Mouse (Mus musculus): ENCODE measurements around the gene Hpca. TPM values are rescaled to one million over a fixed set of nuclear protein-coding genes. Genes with fewer than 3 reads are reported as not detected.

The Hpca gene
- polyA plus RNA-seq, 1 experiment from 2014 or later, result 4.9 TPM

DNA sequence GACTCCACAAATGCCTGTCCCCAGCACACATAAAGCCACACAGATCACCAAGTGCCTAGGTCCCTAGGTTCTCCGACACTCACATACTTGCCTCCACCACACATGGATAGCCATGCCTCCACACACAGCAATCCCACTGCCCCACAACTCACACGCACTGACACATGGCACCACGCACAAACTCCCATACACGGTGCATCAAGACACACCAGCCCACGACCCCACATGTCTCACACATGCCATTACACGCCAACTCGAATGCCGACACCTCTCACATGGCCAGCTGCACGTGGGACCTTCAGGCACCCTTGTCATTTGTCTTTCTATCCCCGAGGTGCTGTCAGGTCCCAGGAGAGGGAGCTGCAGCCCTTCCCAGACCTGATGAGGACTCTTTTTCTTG is 2.1 kb downstream of the Hpca start:
- ATAC-seq (ENCODE audit: low read depth) (no peak), DNase-seq (ENCODE audit: low spot score) (no peak)
- Histone ChIP-seq H3K4me3 (ENCODE audit: low read depth, low read length) (no peak overlapping the region), H3K9me3 (ENCODE audit: control insufficient read depth, low read length) (no peaks in the 10 kb centered on the region), H3K9ac (ENCODE audit: low read depth, low read length) (no peak overlapping the region), H3K27ac (replicated peaks; ENCODE audit: low read depth, low read length) (no peak overlapping the region), H3K27me3 (replicated peaks; ENCODE audit: control insufficient read depth, insufficient read depth, low read length) (peaks cover 39% of the 10 kb centered on the region), H3K4me2 (ENCODE audit: low read depth, low read length) (no peak overlapping the region), H3K4me1 (ENCODE audit: control insufficient read depth, insufficient read depth, low read length) (peaks cover 10% of the 10 kb centered on the region; the same call in 1 of the 2 replicates), H3K36me3 (ENCODE audit: control insufficient read depth, insufficient read depth, low read length) (no peaks in the 10 kb centered on the region)
- WGBS, result 66% methylated on average over 10 of the region's 10 CpGs

DNA sequence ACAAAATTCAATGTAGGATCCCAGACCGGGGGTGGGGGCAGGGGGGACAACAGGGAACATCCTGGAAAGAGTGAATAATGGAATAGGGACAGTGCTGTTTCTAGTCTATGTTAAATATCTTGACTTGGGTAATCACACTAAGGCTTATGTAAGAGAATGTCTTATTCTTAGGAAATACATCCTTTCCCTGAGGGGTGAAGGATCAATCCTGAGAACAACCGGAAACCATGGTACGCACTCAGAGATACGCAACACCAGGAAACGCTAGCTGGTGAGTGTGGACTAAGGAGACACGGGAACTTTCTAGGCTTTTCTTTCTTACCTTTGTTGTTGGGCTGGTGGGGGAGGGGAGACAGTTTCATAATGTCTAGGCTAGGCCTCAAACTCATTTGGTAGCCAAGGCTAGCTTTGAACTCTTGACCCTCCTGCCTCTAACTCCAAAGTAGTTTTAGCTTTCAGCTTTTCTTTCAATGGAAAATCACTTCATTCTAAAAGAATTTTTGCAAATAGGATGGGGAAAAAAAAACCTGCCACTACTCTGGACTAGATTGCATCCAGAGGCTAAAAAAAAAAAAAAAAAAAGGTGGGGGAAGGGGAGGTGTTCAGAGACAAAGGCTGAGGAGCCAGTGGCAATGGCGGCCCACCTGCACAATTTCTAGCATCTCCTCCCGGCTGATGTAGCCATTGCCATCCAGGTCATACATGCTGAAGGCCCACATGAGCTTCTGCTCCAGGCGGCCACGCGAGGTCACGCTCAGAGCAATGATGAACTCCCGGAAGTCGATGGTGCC is 3.9 kb downstream of the Hpca start:
- WGBS, result 88% methylated on average over 14 of the region's 14 CpGs
- H3K4me1 ChIP-seq (ENCODE audit: control insufficient read depth, insufficient read depth, low read length), result peaks cover 10% of the 10 kb centered on the region; the same call in 1 of the 2 replicates
- H3K4me3 ChIP-seq (ENCODE audit: low read depth, low read length), result no peak overlapping the region
- H3K36me3 ChIP-seq (ENCODE audit: control insufficient read depth, insufficient read depth, low read length), result no peaks in the 10 kb centered on the region
- H3K4me2 ChIP-seq (ENCODE audit: low read depth, low read length), result no peak overlapping the region
- no peaks in the 10 kb centered on the region for H3K9me3 ChIP-seq (ENCODE audit: control insufficient read depth, low read length)
- no peak overlapping the region for H3K9ac ChIP-seq (ENCODE audit: low read depth, low read length)
- ATAC-seq (ENCODE audit: low read depth), result no peak
- H3K27ac ChIP-seq (replicated peaks; ENCODE audit: low read depth, low read length), result no peak overlapping the region
- peaks cover 26% of the 10 kb centered on the region for H3K27me3 ChIP-seq (replicated peaks; ENCODE audit: control insufficient read depth, insufficient read depth, low read length)
- no peak for DNase-seq (ENCODE audit: low spot score)

DNA sequence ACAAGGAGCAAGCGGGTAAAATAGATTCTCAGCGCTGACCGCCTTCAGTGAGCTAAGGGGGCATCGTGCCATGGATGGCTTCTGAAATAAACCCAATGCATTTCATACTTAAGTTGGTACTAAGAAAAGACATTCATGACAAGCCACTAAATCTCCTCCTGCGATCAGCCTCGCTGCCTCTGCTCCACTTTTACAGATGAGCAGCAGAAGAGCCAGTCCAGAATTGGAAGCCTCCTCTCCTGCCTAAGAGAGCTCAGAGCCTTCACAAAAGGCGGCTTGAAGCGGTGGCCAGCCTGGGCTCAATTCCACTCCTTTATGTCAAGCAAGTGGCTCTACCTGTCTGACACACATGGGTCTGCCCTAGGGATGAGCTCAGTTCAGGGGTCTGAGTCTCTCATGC is 5.1 kb downstream of the Hpca start:
- H3K9ac ChIP-seq (ENCODE audit: low read depth, low read length), result no peak overlapping the region
- ATAC-seq (ENCODE audit: low read depth), result no peak

DNA sequence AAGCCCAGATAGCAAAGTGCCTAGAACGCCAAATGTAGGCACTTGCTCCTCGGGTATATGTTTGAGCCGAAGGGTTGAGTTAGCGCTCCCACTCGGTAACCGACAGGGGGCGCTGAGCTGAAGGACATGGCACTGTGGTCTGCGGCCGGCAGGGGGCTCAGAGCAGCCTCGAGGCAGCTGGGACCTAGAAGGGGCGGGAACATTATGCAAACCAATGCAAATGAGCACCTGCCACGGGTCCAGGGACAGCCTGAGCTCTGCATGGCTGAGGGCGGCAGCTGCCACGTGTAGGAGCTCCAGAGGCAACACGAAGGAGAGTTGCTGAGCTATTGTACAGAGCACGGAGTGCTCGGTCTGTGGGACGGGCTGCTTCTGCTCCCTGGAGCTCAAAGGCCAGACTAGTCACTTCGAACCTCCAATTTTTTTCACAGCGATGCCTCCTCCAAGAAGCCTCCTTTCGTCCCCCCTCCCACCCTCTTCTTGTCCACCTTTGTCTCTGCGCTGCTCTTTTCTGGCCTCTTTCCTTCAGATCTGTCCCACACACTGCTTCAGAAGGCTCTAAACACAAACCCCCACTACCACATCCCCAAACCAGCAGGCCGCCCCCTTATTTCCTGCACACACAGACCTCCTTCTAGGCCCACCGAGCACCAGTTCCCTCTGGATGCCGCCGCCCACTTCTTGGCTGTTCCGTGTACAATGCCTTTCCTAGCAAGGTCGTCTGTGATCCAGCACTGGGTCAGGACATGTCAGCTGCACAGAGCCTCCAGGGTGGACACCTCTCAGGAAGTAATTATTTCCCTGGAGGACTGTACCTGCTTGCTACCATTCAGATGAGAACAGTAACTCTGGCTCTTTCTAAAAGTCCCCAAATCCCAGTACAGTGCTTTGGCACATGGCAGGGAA is 8.5 kb downstream of the Hpca start:
- 32% methylated on average over 28 of the region's 28 CpGs for WGBS
- peak; percentile 91 for DNase-seq (ENCODE audit: low spot score)
- no peaks in the 10 kb centered on the region for H3K36me3 ChIP-seq (ENCODE audit: control insufficient read depth, insufficient read depth, low read length)
- no peak overlapping the region for H3K4me3 ChIP-seq (ENCODE audit: low read depth, low read length)
- no peaks in the 10 kb centered on the region; the same call in 1 of the 2 replicates for H3K4me1 ChIP-seq (ENCODE audit: control insufficient read depth, insufficient read depth, low read length)
- no peaks in the 10 kb centered on the region; the same call in 1 of the 2 replicates for H3K27me3 ChIP-seq (replicated peaks; ENCODE audit: control insufficient read depth, insufficient read depth, low read length)
- no peak overlapping the region for H3K27ac ChIP-seq (replicated peaks; ENCODE audit: low read depth, low read length)
- H3K9me3 ChIP-seq (ENCODE audit: control insufficient read depth, low read length), result no peaks in the 10 kb centered on the region
- H3K9ac ChIP-seq (ENCODE audit: low read depth, low read length), result no peak overlapping the region
- peak; percentile 88 for ATAC-seq (ENCODE audit: low read depth)
- H3K4me2 ChIP-seq (ENCODE audit: low read depth, low read length), result no peak overlapping the region

More for the DNA sequence above, 5.1 kb downstream of the Hpca start:
- H3K4me2 ChIP-seq (ENCODE audit: low read depth, low read length), result no peak overlapping the region
- H3K4me3 ChIP-seq (ENCODE audit: low read depth, low read length), result no peak overlapping the region
- no peak overlapping the region for H3K27ac ChIP-seq (replicated peaks; ENCODE audit: low read depth, low read length)
- no peaks in the 10 kb centered on the region for H3K36me3 ChIP-seq (ENCODE audit: control insufficient read depth, insufficient read depth, low read length)
- 88% methylated on average over 8 of the region's 8 CpGs for WGBS
- no peak for DNase-seq (ENCODE audit: low spot score)
- H3K9me3 ChIP-seq (ENCODE audit: control insufficient read depth, low read length), result no peaks in the 10 kb centered on the region
- peaks cover 10% of the 10 kb centered on the region; the same call in 1 of the 2 replicates for H3K4me1 ChIP-seq (ENCODE audit: control insufficient read depth, insufficient read depth, low read length)
- H3K27me3 ChIP-seq (replicated peaks; ENCODE audit: control insufficient read depth, insufficient read depth, low read length), result peaks cover 17% of the 10 kb centered on the region

DNA sequence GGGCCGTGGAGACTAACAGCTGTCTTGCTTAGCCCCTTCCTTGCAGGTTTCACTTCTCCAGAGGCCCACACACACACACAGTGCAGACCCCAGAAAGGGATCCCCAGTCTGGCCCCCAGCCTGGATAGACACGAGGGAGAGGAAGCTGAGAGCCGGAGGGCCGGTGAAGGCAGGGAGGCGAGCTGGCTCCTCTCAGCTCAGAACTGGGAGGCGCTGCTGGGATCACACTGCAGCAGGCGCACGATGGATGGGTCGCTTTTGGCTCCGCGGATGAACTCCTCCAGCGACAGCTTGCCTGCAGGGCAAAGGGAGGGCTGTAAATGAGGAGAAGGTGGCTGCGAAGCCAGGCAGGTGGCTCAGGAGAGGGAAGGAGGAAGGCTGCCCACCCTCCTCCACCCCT is 9.6 kb downstream of the Hpca start:
- H3K36me3 ChIP-seq (ENCODE audit: control insufficient read depth, insufficient read depth, low read length), result no peaks in the 10 kb centered on the region
- 42% methylated on average over 13 of the region's 13 CpGs for WGBS
- no peaks in the 10 kb centered on the region; the same call in 1 of the 2 replicates for H3K27me3 ChIP-seq (replicated peaks; ENCODE audit: control insufficient read depth, insufficient read depth, low read length)
- H3K9me3 ChIP-seq (ENCODE audit: control insufficient read depth, low read length), result no peaks in the 10 kb centered on the region
- H3K4me3 ChIP-seq (ENCODE audit: low read depth, low read length), result no peak overlapping the region
- H3K27ac ChIP-seq (replicated peaks; ENCODE audit: low read depth, low read length), result no peak overlapping the region
- H3K9ac ChIP-seq (ENCODE audit: low read depth, low read length), result 0 out of 2 replicates have a peak overlapping the region, but pooled peaks have one; percentile 25
- H3K4me2 ChIP-seq (ENCODE audit: low read depth, low read length), result no peak overlapping the region
- ATAC-seq (ENCODE audit: low read depth), result no peak
- H3K4me1 ChIP-seq (ENCODE audit: control insufficient read depth, insufficient read depth, low read length), result no peaks in the 10 kb centered on the region; the same call in 1 of the 2 replicates
- DNase-seq (ENCODE audit: low spot score), result no peak

DNA sequence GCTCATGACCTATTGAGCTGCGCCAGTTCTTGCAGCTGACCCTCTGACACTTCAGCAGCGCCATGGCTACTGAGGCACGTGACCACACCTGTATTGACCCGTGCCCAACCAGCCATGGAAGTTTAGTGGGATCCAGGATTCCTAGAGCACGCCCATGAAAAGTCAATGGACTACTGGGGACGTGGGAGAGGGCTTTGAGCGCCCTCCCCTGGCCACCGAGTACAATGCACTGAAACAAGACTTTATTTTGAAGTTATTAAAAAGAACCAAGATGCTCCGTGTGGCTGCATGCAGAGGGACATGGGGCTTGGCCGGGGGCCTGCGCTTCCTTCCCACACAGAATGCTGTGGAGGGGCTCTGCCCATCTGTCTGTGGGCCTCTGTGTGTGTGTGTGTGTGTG is 10.5 kb downstream of the Hpca start:
- Histone ChIP-seq H3K27me3 (replicated peaks; ENCODE audit: control insufficient read depth, insufficient read depth, low read length) (peaks cover 4% of the 10 kb centered on the region), H3K27ac (replicated peaks; ENCODE audit: low read depth, low read length) (no peak overlapping the region), H3K9ac (ENCODE audit: low read depth, low read length) (no peak overlapping the region), H3K9me3 (ENCODE audit: control insufficient read depth, low read length) (no peaks in the 10 kb centered on the region), H3K36me3 (ENCODE audit: control insufficient read depth, insufficient read depth, low read length) (no peaks in the 10 kb centered on the region), H3K4me2 (ENCODE audit: low read depth, low read length) (no peak overlapping the region), H3K4me1 (ENCODE audit: control insufficient read depth, insufficient read depth, low read length) (no peaks in the 10 kb centered on the region; the same call in 1 of the 2 replicates), H3K4me3 (ENCODE audit: low read depth, low read length) (no peak overlapping the region)
- ATAC-seq (ENCODE audit: low read depth), result no peak
- no peak for DNase-seq (ENCODE audit: low spot score)
- WGBS, result 56% methylated on average over 11 of the region's 11 CpGs

DNA sequence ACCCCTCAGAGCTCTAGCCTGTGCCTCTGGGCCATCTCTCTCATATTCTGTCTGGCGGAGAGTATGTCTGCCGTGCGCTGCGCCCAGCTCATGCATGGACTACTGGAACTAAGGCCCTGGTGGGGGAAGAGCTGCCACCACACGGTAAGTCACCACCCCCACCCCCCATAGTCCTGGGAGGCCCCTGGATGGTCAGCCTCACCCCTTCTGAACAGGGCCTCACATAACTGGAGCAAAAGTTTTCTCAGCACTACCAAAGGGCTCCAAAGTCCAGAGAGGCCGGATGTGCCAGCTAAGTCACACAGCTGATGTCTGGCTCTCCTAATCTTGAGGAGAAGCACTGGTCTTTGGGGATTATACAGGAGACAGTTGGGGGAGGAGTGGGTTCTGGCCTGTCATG is 11.0 kb downstream of the Hpca start:
- H3K4me1 ChIP-seq (ENCODE audit: control insufficient read depth, insufficient read depth, low read length), result no peaks in the 10 kb centered on the region; the same call in 1 of the 2 replicates
- H3K27ac ChIP-seq (replicated peaks; ENCODE audit: low read depth, low read length), result no peak overlapping the region
- peaks cover 10% of the 10 kb centered on the region for H3K27me3 ChIP-seq (replicated peaks; ENCODE audit: control insufficient read depth, insufficient read depth, low read length)
- H3K4me3 ChIP-seq (ENCODE audit: low read depth, low read length), result no peak overlapping the region
- no peak overlapping the region for H3K9ac ChIP-seq (ENCODE audit: low read depth, low read length)
- ATAC-seq (ENCODE audit: low read depth), result no peak
- no peak for DNase-seq (ENCODE audit: low spot score)
- 83% methylated on average over 6 of the region's 6 CpGs for WGBS
- no peak overlapping the region for H3K4me2 ChIP-seq (ENCODE audit: low read depth, low read length)
- no peaks in the 10 kb centered on the region for H3K36me3 ChIP-seq (ENCODE audit: control insufficient read depth, insufficient read depth, low read length)
- H3K9me3 ChIP-seq (ENCODE audit: control insufficient read depth, low read length), result no peaks in the 10 kb centered on the region

DNA sequence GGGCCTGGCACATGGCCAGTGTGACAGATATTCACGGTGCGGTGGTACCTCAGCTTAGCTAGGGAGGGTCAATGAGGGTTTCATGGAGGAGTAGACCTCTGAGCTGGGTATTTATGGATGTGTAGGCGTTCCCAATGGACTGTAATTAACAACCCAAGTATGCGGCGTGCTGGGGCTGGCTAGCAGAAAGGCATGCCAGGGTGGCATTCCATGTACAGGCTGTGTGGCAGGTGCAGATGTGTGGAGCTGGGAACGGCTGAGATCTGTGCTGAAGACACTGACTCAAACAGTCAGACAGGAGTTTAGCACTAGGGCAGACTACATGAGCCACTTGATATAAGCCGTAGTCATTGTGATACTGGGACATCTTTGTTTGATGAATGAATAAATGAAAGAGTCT is 13.2 kb downstream of the Hpca start:
- no peak overlapping the region for H3K4me3 ChIP-seq (ENCODE audit: low read depth, low read length)
- H3K27me3 ChIP-seq (replicated peaks; ENCODE audit: control insufficient read depth, insufficient read depth, low read length), result peaks cover 32% of the 10 kb centered on the region
- 76% methylated on average over 7 of the region's 7 CpGs for WGBS
- H3K9ac ChIP-seq (ENCODE audit: low read depth, low read length), result no peak overlapping the region
- ATAC-seq (ENCODE audit: low read depth) (no peak), DNase-seq (ENCODE audit: low spot score) (no peak)
- H3K4me2 ChIP-seq (ENCODE audit: low read depth, low read length), result no peak overlapping the region
- H3K27ac ChIP-seq (replicated peaks; ENCODE audit: low read depth, low read length), result no peak overlapping the region
- no peaks in the 10 kb centered on the region for H3K9me3 ChIP-seq (ENCODE audit: control insufficient read depth, low read length)
- H3K4me1 ChIP-seq (ENCODE audit: control insufficient read depth, insufficient read depth, low read length), result no peaks in the 10 kb centered on the region; the same call in 1 of the 2 replicates
- H3K36me3 ChIP-seq (ENCODE audit: control insufficient read depth, insufficient read depth, low read length), result no peaks in the 10 kb centered on the region
